Mouse (Mus musculus): ENCODE results near the gene Zfp335. TPM values are rescaled to one million over a fixed set of nuclear protein-coding genes. Genes with fewer than 3 reads are reported as not detected.

Gene Zfp335
- total RNA-seq, 2 experiments from 2014 or later = 22.7 to 24.4 TPM

- no peak for DNase-seq (ENCODE audit: extremely low spot score in 1 of 2, low spot score in 2 of 2)
- intact Hi-C loops (cut with DNase I) = no loop called here
These were observed 22.0 kb upstream of the Zfp335 start for GRCm38 (mm10) chr2:164933534-164933933.

- intact Hi-C loops (cut with DNase I) = no loop called here
- no peak for DNase-seq (ENCODE audit: extremely low spot score in 1 of 2, low spot score in 2 of 2)
These were observed 19.4 kb upstream of the Zfp335 start for GRCm38 (mm10) chr2:164930706-164931581.

GRCm38 (mm10) chr2:164924100-164924857 lies 12.7 kb upstream of the Zfp335 start:
- intact Hi-C loops (cut with DNase I) = no loop called here
- peak; percentile 84 to 85 for DNase-seq (ENCODE audit: extremely low spot score in 1 of 2, low spot score in 2 of 2)

GRCm38 (mm10) chr2:164923291-164923690 lies 11.7 kb upstream of the Zfp335 start:
- intact Hi-C loops (cut with DNase I) = no loop called here
- no peak for DNase-seq (ENCODE audit: extremely low spot score in 1 of 2, low spot score in 2 of 2)

GRCm38 (mm10) chr2:164921984-164922383 lies 10.4 kb upstream of the Zfp335 start:
- no peak for DNase-seq (ENCODE audit: extremely low spot score in 1 of 2, low spot score in 2 of 2)
- intact Hi-C loops (cut with DNase I) = no loop called here

- DNase-seq (ENCODE audit: extremely low spot score in 1 of 2, low spot score in 2 of 2) = peak in 1 of 2 experiments; percentile 49
- intact Hi-C loops (cut with DNase I) = no loop called here
These were observed 6.8 kb upstream of the Zfp335 start for GRCm38 (mm10) chr2:164918325-164918724.

GRCm38 (mm10) chr2:164917371-164917770 lies 5.8 kb upstream of the Zfp335 start:
- intact Hi-C loops (cut with DNase I) = no loop called here
- DNase-seq (ENCODE audit: extremely low spot score in 1 of 2, low spot score in 2 of 2) = no peak

- DNase-seq (ENCODE audit: extremely low spot score in 1 of 2, low spot score in 2 of 2) = no peak
- intact Hi-C loops (cut with DNase I) = no loop called here
These were observed 5.3 kb upstream of the Zfp335 start for GRCm38 (mm10) chr2:164916820-164917219.

- peak in 1 of 2 experiments; percentile 74 for DNase-seq (ENCODE audit: extremely low spot score in 1 of 2, low spot score in 2 of 2)
- intact Hi-C loops (cut with DNase I) = no loop called here
These were observed 1.9 kb upstream of the Zfp335 start for GRCm38 (mm10) chr2:164913428-164913786.

- intact Hi-C loops (cut with DNase I) = no loop called here
- no peak for DNase-seq (ENCODE audit: extremely low spot score in 1 of 2, low spot score in 2 of 2)
These were observed 1.3 kb upstream of the Zfp335 start for GRCm38 (mm10) chr2:164912749-164913427.

GRCm38 (mm10) chr2:164912151-164912550 lies 594 bp upstream of the Zfp335 start:
- DNase-seq (ENCODE audit: extremely low spot score in 1 of 2, low spot score in 2 of 2) = peak in 1 of 2 experiments; percentile 65
- intact Hi-C loops (cut with DNase I) = no loop called here

GRCm38 (mm10) chr2:164910360-164911061 lies 1.0 kb downstream of the Zfp335 start:
- intact Hi-C loops (cut with DNase I) = no loop called here
- DNase-seq (ENCODE audit: extremely low spot score in 1 of 2, low spot score in 2 of 2) = peak in 1 of 2 experiments; percentile 59

GRCm38 (mm10) chr2:164909542-164909941 lies 2.0 kb downstream of the Zfp335 start:
- DNase-seq (ENCODE audit: extremely low spot score in 1 of 2, low spot score in 2 of 2) = no peak
- intact Hi-C loops (cut with DNase I) = no loop called here

- DNase-seq (ENCODE audit: extremely low spot score in 1 of 2, low spot score in 2 of 2) = no peak
- intact Hi-C loops (cut with DNase I) = no loop called here
These were observed 2.5 kb downstream of the Zfp335 start for GRCm38 (mm10) chr2:164909100-164909499.

- DNase-seq (ENCODE audit: extremely low spot score in 1 of 2, low spot score in 2 of 2) = no peak
- intact Hi-C loops (cut with DNase I) = no loop called here
These were observed 3.5 kb downstream of the Zfp335 start for GRCm38 (mm10) chr2:164908011-164908410.

- no peak for DNase-seq (ENCODE audit: extremely low spot score in 1 of 2, low spot score in 2 of 2)
- intact Hi-C loops (cut with DNase I) = no loop called here
These were observed 4.0 kb downstream of the Zfp335 start for GRCm38 (mm10) chr2:164907511-164907910.

GRCm38 (mm10) chr2:164906071-164906470 lies 5.5 kb downstream of the Zfp335 start:
- intact Hi-C loops (cut with DNase I) = no loop called here
- no peak for DNase-seq (ENCODE audit: extremely low spot score in 1 of 2, low spot score in 2 of 2)

- intact Hi-C loops (cut with DNase I) = no loop called here
These were observed 8.1 kb downstream of the Zfp335 start for GRCm38 (mm10) chr2:164903496-164903895.

GRCm38 (mm10) chr2:164901380-164901779 lies 10.2 kb downstream of the Zfp335 start:
- DNase-seq (ENCODE audit: extremely low spot score in 1 of 2, low spot score in 2 of 2) = no peak
- intact Hi-C loops (cut with DNase I) = no loop called here

More at GRCm38 (mm10) chr2:164903496-164903895, 8.1 kb downstream of the Zfp335 start:
- DNase-seq (ENCODE audit: extremely low spot score in 1 of 2, low spot score in 2 of 2) = no peak

Data from left cerebral cortex, postnatal 10 days (tissue).